Mouse (Mus musculus): Measurements from ENCODE around the gene Fat1. TPM values are rescaled to one million over a fixed set of nuclear protein-coding genes. Genes with fewer than 3 reads are reported as not detected.

The Fat1 gene
- polyA plus RNA-seq, 1 experiment = 11.5 TPM

DNA sequence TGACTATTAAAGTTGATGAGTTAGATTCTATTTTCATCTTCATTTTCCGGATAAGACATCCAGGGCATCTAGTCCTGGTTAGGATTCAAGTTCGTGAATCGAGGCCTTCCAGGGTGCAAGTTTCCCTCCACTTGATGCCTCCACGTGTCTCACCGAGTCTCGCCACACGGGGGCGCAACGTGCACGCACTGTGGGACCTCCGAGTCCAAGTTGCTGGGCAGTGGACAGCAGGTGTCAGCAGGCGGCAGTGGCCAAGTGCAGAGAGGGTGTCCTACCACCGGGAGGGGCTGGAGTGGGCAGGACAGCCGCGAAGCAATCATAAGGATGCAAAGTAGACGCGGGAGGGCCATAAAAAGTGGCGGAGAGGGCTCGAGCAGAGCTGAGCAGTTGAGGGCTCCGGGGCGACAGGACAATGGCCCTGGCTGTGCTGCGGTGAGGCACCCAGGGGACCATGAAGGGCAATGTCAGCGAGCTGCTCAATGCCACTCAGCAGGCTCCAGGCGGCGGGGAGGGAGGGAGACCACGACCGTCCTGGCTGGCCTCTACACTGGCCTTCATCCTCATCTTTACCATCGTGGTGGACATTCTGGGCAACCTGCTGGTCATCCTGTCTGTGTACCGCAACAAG, 133.6 kb downstream of the Fat1 start, which contains the start of gene Mtnr1a:
Gene Mtnr1a (plus strand): TSS at position 379 of the 628 bp plus-strand sequence.
- no peak within 1 kb of the TSS for H3K4me2 ChIP-seq (ENCODE audit: low read depth)
- TF ChIP-seq E2F4 (IDR thresholded peaks at IDR 0.05; ENCODE audit: insufficient read depth) (no peak), USF1 (IDR thresholded peaks at IDR 0.05; ENCODE audit: low read depth) (no peak), CEBPB (IDR thresholded peaks at IDR 0.05; ENCODE audit: insufficient read depth, poor library complexity, severe bottlenecking) (no peak), MYOG (IDR thresholded peaks at IDR 0.05; ENCODE audit: control insufficient read depth in 1 of 3, insufficient read depth in 1 of 3, insufficient read length in 2 of 3, low read depth in 2 of 3) (peak in 2 of 3 experiments; percentile 80 to 85), MYOD1 (IDR thresholded peaks at IDR 0.05; ENCODE audit: control insufficient read depth in 1 of 3, insufficient read length in 2 of 3, low read depth in 2 of 3) (peak in 2 of 3 experiments; percentile 80 to 89), SRF (IDR thresholded peaks at IDR 0.05; ENCODE audit: control insufficient read depth, insufficient read length, low read depth) (no peak), REST (IDR thresholded peaks at IDR 0.05; ENCODE audit: insufficient read depth, insufficient read length) (no peak)
- H3K4me3 ChIP-seq = no peak within 1 kb of the TSS
- H3K36me3 ChIP-seq (ENCODE audit: control insufficient read depth, insufficient read depth) = no peaks in the 10 kb centered on the region
- no peak within 1 kb of the TSS for H3ac ChIP-seq (ENCODE audit: control insufficient read depth, insufficient read length)
- no peaks in the 10 kb centered on the region for H3K79me2 ChIP-seq (ENCODE audit: control insufficient read depth, insufficient read depth)
- H3K27me3 ChIP-seq (ENCODE audit: control insufficient read depth, insufficient read depth, insufficient read length) = no peaks in the 10 kb centered on the region

DNA sequence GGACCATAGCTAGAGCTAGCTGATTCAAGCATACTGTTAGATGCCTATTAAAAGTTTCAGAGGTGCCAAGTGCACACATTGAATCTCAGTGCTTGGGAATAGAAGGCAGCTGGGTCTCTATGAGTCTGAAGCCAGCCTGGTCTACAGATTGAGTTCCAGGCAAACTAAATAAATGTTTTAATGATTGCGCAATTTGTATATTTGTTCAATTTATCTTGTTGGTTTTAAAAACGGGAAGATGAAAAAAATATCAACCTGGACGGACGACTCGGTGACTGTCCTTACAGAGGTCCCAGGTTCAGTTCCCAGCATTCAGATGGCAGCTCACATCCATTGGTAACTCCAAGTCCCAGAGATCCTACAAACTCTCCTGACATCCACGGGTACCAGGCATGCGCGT, 135.7 kb downstream of the Fat1 start:
- no peaks in the 10 kb centered on the region for H3K36me3 ChIP-seq (ENCODE audit: control insufficient read depth, insufficient read depth)
- H3ac ChIP-seq (ENCODE audit: control insufficient read depth, insufficient read length) = no peak overlapping the region
- TF ChIP-seq REST (IDR thresholded peaks at IDR 0.05; ENCODE audit: insufficient read depth, insufficient read length) = no peak
- peak; percentile 51; the same call in 1 of the 2 replicates for TF ChIP-seq CEBPB (IDR thresholded peaks at IDR 0.05; ENCODE audit: insufficient read depth, poor library complexity, severe bottlenecking)
- no peak for TF ChIP-seq MAX (IDR thresholded peaks at IDR 0.05; ENCODE audit: low read depth)
- TF ChIP-seq TCF3 (IDR thresholded peaks at IDR 0.05; ENCODE audit: insufficient read length, low read depth) = no peak
- no peaks in the 10 kb centered on the region for H3K27me3 ChIP-seq (ENCODE audit: control insufficient read depth, insufficient read depth, insufficient read length)
- no peaks in the 10 kb centered on the region for H3K79me2 ChIP-seq (ENCODE audit: control insufficient read depth, insufficient read depth)
- no peak overlapping the region for H3K4me3 ChIP-seq
- no peak overlapping the region for H3K4me2 ChIP-seq (ENCODE audit: low read depth)

DNA sequence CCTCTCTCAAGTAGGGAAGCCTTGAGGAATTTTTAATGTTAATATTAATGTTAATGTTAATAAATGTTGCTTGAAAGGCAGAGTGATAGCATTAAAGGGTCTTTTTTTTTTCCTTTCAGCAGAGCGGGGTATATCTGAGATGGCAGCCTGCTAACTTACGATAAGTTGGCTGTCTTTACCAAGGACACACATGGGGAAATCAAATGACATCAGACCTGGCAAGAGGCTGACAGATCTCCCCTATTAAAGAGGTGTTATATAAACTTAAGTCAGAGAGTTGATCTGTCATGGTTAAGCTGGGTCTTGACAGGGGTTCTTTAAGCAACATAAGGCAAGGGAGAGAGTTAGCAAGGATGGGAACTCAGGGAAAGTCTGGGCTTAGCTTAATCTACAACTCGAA, 145.6 kb downstream of the Fat1 start:
- no peaks in the 10 kb centered on the region for H3K79me2 ChIP-seq (ENCODE audit: control insufficient read depth, insufficient read depth)
- no peaks in the 10 kb centered on the region for H3K27me3 ChIP-seq (ENCODE audit: control insufficient read depth, insufficient read depth, insufficient read length)
- H3K4me3 ChIP-seq = no peak overlapping the region
- no peak for TF ChIP-seq MAX (IDR thresholded peaks at IDR 0.05; ENCODE audit: low read depth)
- TF ChIP-seq POLR2A (IDR thresholded peaks at IDR 0.05; ENCODE audit: insufficient read length, low read depth) = no peak
- no peak overlapping the region for H3K4me2 ChIP-seq (ENCODE audit: low read depth)
- no peak overlapping the region for H3ac ChIP-seq (ENCODE audit: control insufficient read depth, insufficient read length)
- no peaks in the 10 kb centered on the region for H3K36me3 ChIP-seq (ENCODE audit: control insufficient read depth, insufficient read depth)

GRCm38 (mm10) chr8:45093599-45093998, 158.4 kb downstream of the Fat1 start:
- no peak for TF ChIP-seq MYOG (IDR thresholded peaks at IDR 0.05; ENCODE audit: control insufficient read depth in 1 of 3, insufficient read depth in 1 of 3, insufficient read length in 2 of 3, low read depth in 2 of 3)
- no peak for TF ChIP-seq MAX (IDR thresholded peaks at IDR 0.05; ENCODE audit: low read depth)
- TF ChIP-seq TCF3 (IDR thresholded peaks at IDR 0.05; ENCODE audit: insufficient read length, low read depth) = no peak
- no peak for TF ChIP-seq CEBPB (IDR thresholded peaks at IDR 0.05; ENCODE audit: insufficient read depth, poor library complexity, severe bottlenecking)
- no peak for TF ChIP-seq POLR2AphosphoS2 (IDR thresholded peaks at IDR 0.05; ENCODE audit: insufficient read length, low read depth)
- TF ChIP-seq E2F4 (IDR thresholded peaks at IDR 0.05; ENCODE audit: insufficient read depth) = no peak
- no peak for TF ChIP-seq USF1 (IDR thresholded peaks at IDR 0.05; ENCODE audit: low read depth)
- TF ChIP-seq REST (IDR thresholded peaks at IDR 0.05; ENCODE audit: insufficient read depth, insufficient read length) = no peak
- no peak for TF ChIP-seq TCF12 (IDR thresholded peaks at IDR 0.05; ENCODE audit: insufficient read depth, poor library complexity, severe bottlenecking)
- TF ChIP-seq SRF (IDR thresholded peaks at IDR 0.05; ENCODE audit: control insufficient read depth, insufficient read length, low read depth) = no peak
- no peak for TF ChIP-seq MYOD1 (IDR thresholded peaks at IDR 0.05; ENCODE audit: control insufficient read depth in 1 of 3, insufficient read length in 2 of 3, low read depth in 2 of 3)
- no peak for TF ChIP-seq POLR2A (IDR thresholded peaks at IDR 0.05; ENCODE audit: insufficient read length, low read depth)
- no peaks in the 10 kb centered on the region for H3K79me2 ChIP-seq (ENCODE audit: control insufficient read depth, insufficient read depth)
- no peak overlapping the region for H3ac ChIP-seq (ENCODE audit: control insufficient read depth, insufficient read length)
- no peaks in the 10 kb centered on the region for H3K27me3 ChIP-seq (ENCODE audit: control insufficient read depth, insufficient read depth, insufficient read length)
- H3K4me2 ChIP-seq (ENCODE audit: low read depth) = no peak overlapping the region
- H3K4me3 ChIP-seq = no peak overlapping the region
- H3K36me3 ChIP-seq (ENCODE audit: control insufficient read depth, insufficient read depth) = no peaks in the 10 kb centered on the region

Other genes starting within 250 kb of the Fat1 start
- not detected for gene Mtnr1a, start 133.7 kb downstream of the Fat1 start, polyA plus RNA-seq (2012; fragmentation: generic; extraction: Trizol)

Data from myocyte (in vitro differentiated cells).